10 mouse cellular contexts compared by ENCODE assay signal in genomic region chr7:113047583-113047982, GRCm38 (mm10).
DNase-seq lines count a peak whose midpoint lies in the region; ATAC-seq and TF ChIP-seq lines count a peak whose summit lies in the region.
"Had no signal": no experiment of that assay in that cellular context is flagged by ENCODE, and none has a peak within 500 bp of the region (broad histone marks: within the 10 kb centered on the region; RNA-seq: fewer than 3 reads in every experiment).

No protein-coding gene starts in this region.

- no peak overlapping the region for H3K4me3 ChIP-seq in forebrain, embryonic 10.5 days
- no peak overlapping the region for H3K4me3 ChIP-seq in forebrain, embryonic 11.5 days (ENCODE audit: low read depth, low read length)
- no peak overlapping the region for H3K4me3 ChIP-seq in lung, postnatal 0 days (ENCODE audit: low read depth, low read length)
- no peak overlapping the region for H3K4me3 ChIP-seq in intestine, postnatal 0 days (ENCODE audit: low read depth, low read length)
- no peak overlapping the region for H3K4me3 ChIP-seq in stomach, embryonic 16.5 days (replicated peaks; ENCODE audit: low read length)
- H3K4me3 ChIP-seq: liver, embryonic 15.5 days had no signal

- no peaks in the 10 kb centered on the region for H3K9me3 ChIP-seq in forebrain, embryonic 10.5 days
- no peaks in the 10 kb centered on the region for H3K9me3 ChIP-seq in forebrain, embryonic 11.5 days (ENCODE audit: control insufficient read depth, low read length)
- no peaks in the 10 kb centered on the region for H3K9me3 ChIP-seq in lung, postnatal 0 days (ENCODE audit: low read length)
- H3K9me3 ChIP-seq in intestine, postnatal 0 days (ENCODE audit: control insufficient read depth), result no peaks in the 10 kb centered on the region
- H3K9me3 ChIP-seq in stomach, embryonic 16.5 days (replicated peaks; ENCODE audit: control insufficient read depth, low read length), result no peaks in the 10 kb centered on the region; the same call in 1 of the 2 replicates
- H3K9me3 ChIP-seq: liver, embryonic 15.5 days had no signal

- no peak for DNase-seq in forebrain, embryonic 10.5 days (ENCODE audit: extremely low spot score, low spot score)
- DNase-seq in forebrain, embryonic 11.5 days (ENCODE audit: low spot score), result no peak
- DNase-seq in lung, postnatal 0 days (ENCODE audit: low spot score), result peak; percentile 68
- no peak for DNase-seq in lung, postnatal 25 days (ENCODE audit: low spot score)
- DNase-seq in urinary bladder, postnatal 10 days (ENCODE audit: low spot score), result no peak
- no peak for DNase-seq in cerebellum, postnatal 36 days

- H3K4me1 ChIP-seq in forebrain, embryonic 10.5 days, result peaks cover 13% of the 10 kb centered on the region
- peaks cover 9% of the 10 kb centered on the region; the same call in 1 of the 2 replicates for H3K4me1 ChIP-seq in forebrain, embryonic 11.5 days (replicated peaks; ENCODE audit: control insufficient read depth, insufficient read depth, low read length)
- H3K4me1 ChIP-seq in lung, postnatal 0 days (ENCODE audit: insufficient read depth, low read depth, low read length), result no peaks in the 10 kb centered on the region
- no peaks in the 10 kb centered on the region; the same call in 1 of the 2 replicates for H3K4me1 ChIP-seq in intestine, postnatal 0 days (replicated peaks; ENCODE audit: control insufficient read depth, insufficient read depth, low read length)
- H3K4me1 ChIP-seq in stomach, embryonic 16.5 days (ENCODE audit: control insufficient read depth, insufficient read depth, low read length), result peaks cover 11% of the 10 kb centered on the region
- H3K4me1 ChIP-seq: liver, embryonic 15.5 days had no signal

- peak overlapping the region; percentile 54 for H3K27ac ChIP-seq in forebrain, embryonic 10.5 days
- H3K27ac ChIP-seq in forebrain, embryonic 11.5 days (ENCODE audit: low read depth, low read length), result no peak overlapping the region
- peak overlapping the region; percentile 51 for H3K27ac ChIP-seq in lung, postnatal 0 days (ENCODE audit: low read length)
- peak overlapping the region; percentile 22 for H3K27ac ChIP-seq in intestine, postnatal 0 days (ENCODE audit: low read depth, low read length)
- H3K27ac ChIP-seq in stomach, embryonic 16.5 days (ENCODE audit: low read length), result peak overlapping the region; percentile 86
- H3K27ac ChIP-seq: liver, embryonic 15.5 days had no signal

- no peak for TF ChIP-seq EP300 in lung, postnatal 0 days (IDR thresholded peaks at IDR 0.05)

- no peaks in the 10 kb centered on the region for H3K27me3 ChIP-seq in forebrain, embryonic 10.5 days (ENCODE audit: poor library complexity, severe bottlenecking)
- H3K27me3 ChIP-seq in forebrain, embryonic 11.5 days (ENCODE audit: control insufficient read depth, insufficient read depth, low read length), result no peaks in the 10 kb centered on the region
- no peaks in the 10 kb centered on the region for H3K27me3 ChIP-seq in lung, postnatal 0 days (replicated peaks; ENCODE audit: insufficient read depth, low read length)
- H3K27me3 ChIP-seq in intestine, postnatal 0 days (replicated peaks; ENCODE audit: control insufficient read depth, insufficient read depth, low read length), result no peaks in the 10 kb centered on the region
- no peaks in the 10 kb centered on the region for H3K27me3 ChIP-seq in stomach, embryonic 16.5 days (ENCODE audit: control insufficient read depth, insufficient read depth, low read length)
- H3K27me3 ChIP-seq: liver, embryonic 15.5 days had no signal

- 91% methylated on average over 3 of the region's 3 CpGs for WGBS in forebrain, embryonic 10.5 days
- 87% methylated on average over 3 of the region's 3 CpGs for WGBS in forebrain, embryonic 11.5 days
- 66% methylated on average over 3 of the region's 3 CpGs for WGBS in lung, postnatal 0 days
- 71% methylated on average over 3 of the region's 3 CpGs for WGBS in intestine, postnatal 0 days
- 72% methylated on average over 3 of the region's 3 CpGs for WGBS in stomach, embryonic 16.5 days

- H3K36me3 ChIP-seq in forebrain, embryonic 10.5 days (replicated peaks), result no peaks in the 10 kb centered on the region
- H3K36me3 ChIP-seq in forebrain, embryonic 11.5 days (ENCODE audit: control insufficient read depth, insufficient read depth, low read length), result no peaks in the 10 kb centered on the region
- H3K36me3 ChIP-seq in lung, postnatal 0 days (ENCODE audit: insufficient read depth, low read length), result no peaks in the 10 kb centered on the region
- no peaks in the 10 kb centered on the region for H3K36me3 ChIP-seq in intestine, postnatal 0 days (ENCODE audit: control insufficient read depth, insufficient read depth)
- H3K36me3 ChIP-seq in stomach, embryonic 16.5 days (ENCODE audit: control insufficient read depth, insufficient read depth, low read length), result no peaks in the 10 kb centered on the region
- H3K36me3 ChIP-seq: liver, embryonic 15.5 days had no signal

- no peak overlapping the region for H3K9ac ChIP-seq in forebrain, embryonic 11.5 days (ENCODE audit: low read length)
- H3K9ac ChIP-seq in lung, postnatal 0 days (replicated peaks; ENCODE audit: low read depth), result no peak overlapping the region
- no peak overlapping the region for H3K9ac ChIP-seq in intestine, postnatal 0 days (ENCODE audit: low read depth, low read length)
- H3K9ac ChIP-seq in stomach, embryonic 16.5 days (ENCODE audit: low read length), result no peak overlapping the region
- H3K9ac ChIP-seq: liver, embryonic 15.5 days had no signal

- H3K4me2 ChIP-seq in forebrain, embryonic 11.5 days (ENCODE audit: low read depth, low read length, severe bottlenecking), result no peak overlapping the region
- no peak overlapping the region for H3K4me2 ChIP-seq in lung, postnatal 0 days (replicated peaks; ENCODE audit: low read depth, low read length)
- no peak overlapping the region for H3K4me2 ChIP-seq in intestine, postnatal 0 days (replicated peaks; ENCODE audit: low read depth)
- no peak overlapping the region for H3K4me2 ChIP-seq in stomach, embryonic 16.5 days (ENCODE audit: low read depth, low read length)
- H3K4me2 ChIP-seq: liver, embryonic 15.5 days had no signal

- ATAC-seq in forebrain, embryonic 11.5 days (replicated peaks; ENCODE audit: low FRiP score), result no peak
- peak; percentile 35 for ATAC-seq in lung, postnatal 0 days
- ATAC-seq in intestine, postnatal 0 days, result no peak
- no peak for ATAC-seq in stomach, embryonic 16.5 days (ENCODE audit: insufficient read depth, low FRiP score)
- ATAC-seq: inflammation-experienced regulatory T-cells, adult 6 months had no signal

- TF ChIP-seq CTCF in lung, postnatal 0 days (IDR thresholded peaks at IDR 0.05), result no peak
- no peak for TF ChIP-seq CTCF in intestine, postnatal 0 days (IDR thresholded peaks at IDR 0.05; ENCODE audit: low read depth)
